Mouse (Mus musculus) lung, postnatal 0 days (tissue): ENCODE measurements around the gene Haghl.

ENCODE experiments used
- CTCF ChIP-seq: IDR thresholded peaks from 2 replicates; pipeline ENCODE4 v1.5.1; 2016; ENCODE audit warnings: antibody characterized with exemption, mild to moderate bottlenecking
- EP300 ChIP-seq: IDR thresholded peaks from 2 replicates; pipeline ENCODE4 v1.6.1; 2016; ENCODE audit warnings: antibody characterized with exemption, mild to moderate bottlenecking, control low read depth

GRCm38 (mm10) chr17:25796951-25797369, 11.5 kb upstream of the Haghl start, which contains the start of gene Metrn:
- TF ChIP-seq CTCF = no peak
- TF ChIP-seq EP300 = no peak
